Mouse (Mus musculus) olfactory bulb, adult 2 months (tissue): ENCODE measurements at regions not wholly inside any gene's neighbourhood (a gene's known extent, or its start where the extent isn't known, plus 50 kb on each side); places are given as distances from the start of the nearest gene placed in this dataset.

ENCODE experiments used
- CTCF ChIP-seq: fragments of 200-500 bp; IDR thresholded peaks from 2 replicates; pipeline ENCODE4 v1.5.1; 2012; ENCODE audit warnings: low read depth, mild to moderate bottlenecking, low read length, moderate library complexity; ENCODE audit not compliant: insufficient read depth
- POLR2A ChIP-seq: fragments of 200-500 bp; IDR thresholded peaks from 2 replicates; pipeline ENCODE4 v1.6.1; 2012; ENCODE audit warnings: mild to moderate bottlenecking, low read depth, low read length, moderate library complexity; ENCODE audit not compliant: insufficient read depth

DNA sequence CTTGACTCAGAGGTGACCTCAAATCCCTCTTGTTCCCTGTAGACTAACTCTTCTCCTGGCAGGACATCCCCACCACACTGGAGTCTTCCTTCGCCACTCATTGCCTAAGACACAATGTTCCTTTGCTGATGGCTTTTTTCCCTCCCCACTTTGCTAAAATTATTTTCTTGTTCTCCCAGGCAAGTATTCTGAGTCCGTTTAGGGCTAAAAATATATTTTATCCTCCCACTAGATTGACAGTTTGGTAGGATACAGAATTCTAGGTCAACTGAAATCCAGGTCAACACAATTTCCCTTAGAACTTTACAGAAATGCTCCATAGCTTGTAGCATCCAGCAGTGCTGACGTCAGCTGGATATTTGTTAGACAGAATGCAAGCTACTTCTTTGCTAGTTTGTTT is 324.7 kb upstream of the Gm6657 start:
- TF ChIP-seq CTCF (no peak), POLR2A (no peak)
